Mouse (Mus musculus): ENCODE results near the gene Bmp8b. TPM values are rescaled to one million over a fixed set of nuclear protein-coding genes. Genes with fewer than 3 reads are reported as not detected.
"Not testable (repeated sequence)": the region's sequence is repeated elsewhere in the genome, so short reads cannot be mapped to it uniquely, and the experiment has no call there.

Gene Bmp8b
- total and polyA plus RNA-seq, 3 experiments = not detected

DNA sequence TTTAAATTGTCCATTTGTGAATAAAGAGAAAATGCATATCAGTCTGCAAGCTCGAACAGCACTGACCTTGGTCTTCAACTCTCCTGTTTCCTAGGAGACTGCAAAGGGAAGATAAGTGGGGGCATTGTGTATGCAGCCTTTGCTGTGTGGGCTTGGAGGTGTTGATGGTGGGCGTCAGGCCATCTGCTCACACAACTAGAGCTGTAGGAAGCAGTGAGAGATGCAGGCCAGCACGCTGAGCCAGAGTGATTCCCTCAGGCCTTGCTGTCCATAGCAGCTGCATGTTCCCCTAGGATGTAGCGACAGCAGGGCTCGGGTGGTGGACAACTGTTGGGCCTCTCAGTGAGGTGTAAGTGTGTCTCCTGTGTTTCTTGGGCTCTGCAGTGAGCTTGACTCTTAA is 48.0 kb downstream of the Bmp8b start:
- intact Hi-C loops (cut with DNase I) = no loop called here

DNA sequence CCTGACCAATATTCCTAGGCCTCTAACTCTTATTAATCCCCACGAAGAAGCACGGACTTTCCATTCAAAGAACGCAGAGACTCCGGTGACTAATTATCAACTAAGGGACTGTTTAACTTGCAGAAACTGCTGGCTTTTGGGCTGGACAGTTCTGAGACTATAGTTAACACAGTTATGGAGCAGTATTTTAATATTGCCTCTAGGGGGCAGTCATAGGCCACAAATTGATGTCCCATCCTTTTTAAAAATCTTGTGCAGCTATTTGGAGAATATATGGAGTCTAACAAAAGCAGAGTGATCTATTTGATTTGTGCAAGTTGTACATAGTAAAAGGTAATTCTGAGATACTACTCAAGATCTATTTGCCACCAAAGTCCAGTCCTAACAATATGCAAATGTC is 50.0 kb downstream of the Bmp8b start:
- H3K36me3 ChIP-seq (ENCODE audit: control insufficient read depth, insufficient read depth, low read length) = no peaks in the 10 kb centered on the region
- H3K4me1 ChIP-seq (ENCODE audit: control insufficient read depth, insufficient read depth, low read length) = no peaks in the 10 kb centered on the region
- intact Hi-C loops (cut with DNase I) = loop anchor here (1.0 to 5.0 kb wide), 3 partner anchors 45 to 97 kb away; no protein-coding TSS in a partner anchor
- TF ChIP-seq EP300 (IDR thresholded peaks at IDR 0.05; ENCODE audit: insufficient read depth, low read depth, low read length) (no peak), CTCF (IDR thresholded peaks at IDR 0.05) (peak; percentile 83)
- H3K27me3 ChIP-seq (ENCODE audit: control insufficient read depth, insufficient read depth, low read length) = no peaks in the 10 kb centered on the region
- no peaks in the 10 kb centered on the region for H3K79me2 ChIP-seq (replicated peaks; ENCODE audit: control insufficient read depth, insufficient read depth, low read length)
- no peak for DNase-seq
- WGBS = 18% methylated on average over 4 of the region's 4 CpGs
- no peak overlapping the region for H3K27ac ChIP-seq
- H3K4me3 ChIP-seq = no peak overlapping the region
- H3K9ac ChIP-seq (ENCODE audit: low read depth, low read length) = no peak overlapping the region

More for the DNA sequence above, 48.0 kb downstream of the Bmp8b start:
- no peaks in the 10 kb centered on the region for H3K36me3 ChIP-seq (ENCODE audit: control insufficient read depth, insufficient read depth, low read length)
- no peaks in the 10 kb centered on the region for H3K4me1 ChIP-seq (ENCODE audit: control insufficient read depth, insufficient read depth, low read length)
- no peaks in the 10 kb centered on the region for H3K27me3 ChIP-seq (ENCODE audit: control insufficient read depth, insufficient read depth, low read length)
- DNase-seq = no peak
- no peak overlapping the region for H3K4me3 ChIP-seq
- 45% methylated on average over 5 of the region's 5 CpGs for WGBS
- TF ChIP-seq EP300 (IDR thresholded peaks at IDR 0.05; ENCODE audit: insufficient read depth, low read depth, low read length) (no peak), CTCF (IDR thresholded peaks at IDR 0.05) (no peak), POLR2A (IDR thresholded peaks at IDR 0.05; ENCODE audit: insufficient read depth, low read depth, low read length) (no peak)
- H3K79me2 ChIP-seq (replicated peaks; ENCODE audit: control insufficient read depth, insufficient read depth, low read length) = no peaks in the 10 kb centered on the region
- H3K9ac ChIP-seq (ENCODE audit: low read depth, low read length) = no peak overlapping the region
- H3K27ac ChIP-seq = no peak overlapping the region

DNA sequence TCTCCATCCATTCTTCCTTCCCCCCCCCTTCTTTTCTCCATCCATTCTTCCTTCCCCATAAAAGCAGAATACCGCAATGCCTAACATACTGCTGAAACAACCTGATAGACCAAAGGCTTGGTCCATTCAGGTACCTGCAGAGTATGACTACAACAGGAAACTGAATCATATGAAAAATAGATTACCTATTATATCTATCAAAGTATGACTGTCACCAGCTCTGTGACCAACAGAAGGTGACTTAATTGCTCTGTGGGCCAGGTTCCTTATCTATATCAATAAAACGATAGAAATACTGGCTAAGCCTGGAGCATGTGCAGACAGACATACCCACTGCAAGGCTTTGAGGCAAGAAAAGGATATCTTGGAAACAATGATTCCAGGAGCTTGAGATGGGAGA is 50.5 kb downstream of the Bmp8b start:
- intact Hi-C loops (cut with DNase I) = loop anchor here (1.0 to 5.0 kb wide), 3 partner anchors 45 to 97 kb away; no protein-coding TSS in a partner anchor

DNA sequence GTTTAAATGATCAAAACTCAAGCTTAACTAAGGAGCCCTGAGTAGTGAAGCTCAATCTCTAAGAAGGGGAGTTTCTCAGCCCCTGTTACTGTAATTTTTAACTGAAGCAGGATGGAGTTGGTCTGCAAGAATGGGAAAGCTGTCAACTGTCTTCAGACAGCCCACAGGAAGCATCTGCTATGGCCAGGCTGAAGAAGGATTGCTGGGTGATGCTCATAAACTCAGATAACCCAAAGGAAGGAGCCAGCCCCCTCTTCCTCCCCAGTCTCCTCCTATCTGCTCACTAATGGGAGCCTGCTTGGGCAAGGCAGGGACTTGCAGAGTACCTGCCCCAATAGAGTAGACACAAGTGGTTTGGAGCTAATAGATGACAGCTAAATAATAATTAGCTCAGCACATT is 50.9 kb downstream of the Bmp8b start:
- no peaks in the 10 kb centered on the region for H3K79me2 ChIP-seq (replicated peaks; ENCODE audit: control insufficient read depth, insufficient read depth, low read length)
- intact Hi-C loops (cut with DNase I) = loop anchor here (1.0 to 5.0 kb wide), 3 partner anchors 44 to 96 kb away; no protein-coding TSS in a partner anchor
- no peak for TF ChIP-seq POLR2A (IDR thresholded peaks at IDR 0.05; ENCODE audit: insufficient read depth, low read depth, low read length)
- no peak for TF ChIP-seq EP300 (IDR thresholded peaks at IDR 0.05; ENCODE audit: insufficient read depth, low read depth, low read length)
- no peak for TF ChIP-seq CTCF (IDR thresholded peaks at IDR 0.05)
- H3K4me3 ChIP-seq = no peak overlapping the region
- no peak overlapping the region for H3K9ac ChIP-seq (ENCODE audit: low read depth, low read length)
- no peak for DNase-seq
- H3K27ac ChIP-seq = no peak overlapping the region
- no peaks in the 10 kb centered on the region for H3K27me3 ChIP-seq (ENCODE audit: control insufficient read depth, insufficient read depth, low read length)
- H3K36me3 ChIP-seq (ENCODE audit: control insufficient read depth, insufficient read depth, low read length) = no peaks in the 10 kb centered on the region
- H3K4me1 ChIP-seq (ENCODE audit: control insufficient read depth, insufficient read depth, low read length) = no peaks in the 10 kb centered on the region

More for the DNA sequence above, 50.5 kb downstream of the Bmp8b start:
- Histone ChIP-seq H3K36me3 (ENCODE audit: control insufficient read depth, insufficient read depth, low read length) (no peaks in the 10 kb centered on the region), H3K4me1 (ENCODE audit: control insufficient read depth, insufficient read depth, low read length) (no peaks in the 10 kb centered on the region), H3K27ac (no peak overlapping the region), H3K27me3 (ENCODE audit: control insufficient read depth, insufficient read depth, low read length) (no peaks in the 10 kb centered on the region), H3K79me2 (replicated peaks; ENCODE audit: control insufficient read depth, insufficient read depth, low read length) (no peaks in the 10 kb centered on the region), H3K4me3 (no peak overlapping the region), H3K9ac (ENCODE audit: low read depth, low read length) (no peak overlapping the region)
- no peak for DNase-seq
- TF ChIP-seq EP300 (IDR thresholded peaks at IDR 0.05; ENCODE audit: insufficient read depth, low read depth, low read length) = no peak
- TF ChIP-seq POLR2A (IDR thresholded peaks at IDR 0.05; ENCODE audit: insufficient read depth, low read depth, low read length) = no peak
- TF ChIP-seq CTCF (IDR thresholded peaks at IDR 0.05) = no peak
- WGBS = 40% methylated on average over 2 of the region's 2 CpGs

DNA sequence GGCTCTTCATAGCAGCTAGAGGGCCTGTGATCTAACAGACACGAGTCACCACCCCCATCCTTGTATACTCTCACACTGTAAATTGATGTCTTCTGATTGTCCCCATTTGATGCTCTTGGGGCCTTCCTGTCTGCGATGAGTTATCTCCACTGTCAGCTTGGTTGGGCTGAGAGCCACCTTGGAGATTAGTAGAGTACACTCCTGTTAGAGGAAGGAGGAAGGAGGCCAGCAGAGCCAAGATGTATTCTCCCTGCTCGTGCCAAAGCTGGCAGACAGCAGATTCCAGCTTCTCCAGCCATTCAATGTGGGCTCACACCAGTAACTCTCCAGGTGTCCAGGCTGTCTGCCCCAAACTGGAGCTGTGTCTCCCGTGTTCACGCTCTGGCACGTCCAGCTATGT is 55.6 kb downstream of the Bmp8b start:
- Histone ChIP-seq H3K9ac (ENCODE audit: low read depth, low read length) (no peak overlapping the region), H3K36me3 (ENCODE audit: control insufficient read depth, insufficient read depth, low read length) (no peaks in the 10 kb centered on the region), H3K4me1 (ENCODE audit: control insufficient read depth, insufficient read depth, low read length) (no peaks in the 10 kb centered on the region), H3K27ac (no peak overlapping the region), H3K27me3 (ENCODE audit: control insufficient read depth, insufficient read depth, low read length) (no peaks in the 10 kb centered on the region), H3K4me3 (no peak overlapping the region), H3K79me2 (replicated peaks; ENCODE audit: control insufficient read depth, insufficient read depth, low read length) (no peaks in the 10 kb centered on the region)
- TF ChIP-seq CTCF (IDR thresholded peaks at IDR 0.05) = no peak
- no peak for TF ChIP-seq POLR2A (IDR thresholded peaks at IDR 0.05; ENCODE audit: insufficient read depth, low read depth, low read length)
- no peak for TF ChIP-seq EP300 (IDR thresholded peaks at IDR 0.05; ENCODE audit: insufficient read depth, low read depth, low read length)
- intact Hi-C loops (cut with DNase I) = no loop called here
- DNase-seq = no peak
- 74% methylated on average over 6 of the region's 6 CpGs for WGBS

DNA sequence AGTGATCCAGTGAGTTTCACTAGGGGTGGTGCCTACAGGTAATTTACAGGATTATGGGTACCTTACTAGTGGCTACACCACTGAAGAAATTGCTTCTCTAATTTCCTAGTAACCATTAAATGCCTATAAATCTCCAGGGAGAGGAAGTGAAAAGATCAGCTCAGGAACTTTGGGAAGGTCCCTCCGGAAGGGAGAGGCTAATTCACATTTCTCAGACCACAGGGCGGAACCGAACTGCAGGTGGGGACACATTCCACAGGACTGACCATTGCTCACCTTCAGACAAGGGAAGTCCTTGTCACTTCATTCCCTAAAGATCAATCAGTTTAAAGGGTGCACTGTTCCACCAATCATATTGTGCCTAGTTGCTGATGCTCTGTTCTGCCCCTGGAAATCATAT is 56.3 kb downstream of the Bmp8b start:
- H3K27ac ChIP-seq; H3K36me3 ChIP-seq (ENCODE audit: control insufficient read depth, insufficient read depth, low read length); H3K4me3 ChIP-seq; H3K4me1 ChIP-seq (ENCODE audit: control insufficient read depth, insufficient read depth, low read length); DNase-seq; H3K9ac ChIP-seq (ENCODE audit: low read depth, low read length); intact Hi-C loops (cut with DNase I); H3K27me3 ChIP-seq (ENCODE audit: control insufficient read depth, insufficient read depth, low read length); H3K79me2 ChIP-seq (replicated peaks; ENCODE audit: control insufficient read depth, insufficient read depth, low read length): not testable (repeated sequence)
- WGBS = 80% methylated on average over 3 of the region's 3 CpGs

Data from heart, adult 2 months (tissue).